Mouse (Mus musculus) kidney, adult 9 months (tissue): ENCODE data around the gene Slc6a4.

Experiments used
- DNase-seq: peaks from one replicate; pipeline ENCODE4 v3.0.0; 2022

Gene Slc6a4

DNA sequence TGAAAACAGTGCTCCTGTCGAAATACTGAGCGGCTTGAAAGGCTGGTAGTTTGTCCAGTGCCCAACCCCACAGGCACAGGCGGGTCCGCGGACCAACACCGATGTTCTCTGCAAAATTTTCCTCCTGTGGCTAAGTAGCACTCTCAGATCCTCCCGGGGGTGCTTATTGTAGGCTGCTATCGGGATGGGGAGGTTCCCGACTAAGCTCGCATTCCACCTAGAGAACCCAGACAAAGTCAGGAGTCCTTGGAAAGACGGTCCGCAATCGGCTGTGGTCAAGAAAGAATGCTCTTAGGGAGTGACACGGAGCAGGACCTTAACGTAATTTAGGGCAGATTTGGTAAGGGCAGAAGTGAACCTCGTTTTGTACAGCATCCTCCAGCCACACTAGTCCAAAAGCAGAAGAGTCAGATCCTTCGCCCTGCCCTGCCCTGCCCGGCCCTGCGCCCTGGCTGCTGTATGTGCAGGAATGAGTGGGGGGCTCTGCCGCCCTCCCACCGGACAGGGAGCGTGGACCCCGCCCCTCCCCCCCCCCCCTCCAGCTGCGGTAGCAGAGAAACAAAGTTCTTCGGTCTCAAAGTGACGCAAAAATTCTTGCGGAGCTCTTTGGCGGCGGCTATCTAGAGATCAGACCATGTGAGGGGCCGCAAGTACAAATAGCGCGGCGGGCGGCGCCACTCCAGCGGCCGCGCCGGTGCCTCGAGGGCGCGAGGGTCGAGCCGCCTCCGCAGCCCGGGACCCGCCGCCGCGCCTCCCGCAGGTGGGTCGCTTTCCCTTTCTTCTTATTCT, at the start of gene Slc6a4:
TSS of gene Slc6a4 (plus strand) at position 688 of the 789 bp plus-strand sequence.
- DNase-seq, result no peak

DNA sequence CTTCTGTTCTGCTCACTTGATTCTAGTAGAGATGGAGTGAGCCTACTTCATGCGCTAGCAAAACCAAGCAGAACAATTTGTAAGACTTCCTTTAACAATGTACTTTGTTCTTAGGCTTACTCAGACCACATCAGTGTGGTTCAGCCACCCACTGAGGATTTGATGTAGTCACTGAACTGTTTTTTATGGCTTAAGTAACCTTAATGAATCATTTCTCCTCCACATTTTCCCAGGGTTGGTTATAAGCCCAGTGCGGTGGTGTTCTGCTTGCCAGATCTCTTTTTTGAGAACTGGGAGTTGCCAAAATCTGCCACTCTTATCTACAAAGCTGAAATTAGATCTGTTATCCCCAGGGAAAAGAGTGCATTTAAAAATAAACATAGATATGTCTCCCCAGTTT, 44.9 kb upstream of the Slc6a4 start:
- peak; percentile 42 for DNase-seq

DNA sequence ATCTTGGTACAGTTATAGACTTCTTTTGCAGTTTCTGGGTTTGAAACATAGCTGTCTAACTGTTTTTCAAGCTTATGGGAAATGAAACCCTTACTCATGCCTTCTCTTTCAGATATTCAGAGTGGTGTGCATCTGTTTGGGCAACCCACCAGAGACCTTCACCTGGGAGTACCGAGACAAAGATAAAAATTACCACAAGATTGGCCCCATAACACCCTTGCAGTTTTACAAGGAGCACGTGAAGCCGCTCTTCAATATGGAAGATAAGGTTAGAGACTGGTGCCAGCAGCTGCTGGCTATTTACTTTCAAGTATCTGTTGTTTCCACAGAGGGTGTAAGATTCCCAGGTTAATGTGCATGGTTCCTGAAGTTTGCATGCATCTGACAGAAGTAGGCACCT, 32.7 kb upstream of the Slc6a4 start:
- no peak for DNase-seq

DNA sequence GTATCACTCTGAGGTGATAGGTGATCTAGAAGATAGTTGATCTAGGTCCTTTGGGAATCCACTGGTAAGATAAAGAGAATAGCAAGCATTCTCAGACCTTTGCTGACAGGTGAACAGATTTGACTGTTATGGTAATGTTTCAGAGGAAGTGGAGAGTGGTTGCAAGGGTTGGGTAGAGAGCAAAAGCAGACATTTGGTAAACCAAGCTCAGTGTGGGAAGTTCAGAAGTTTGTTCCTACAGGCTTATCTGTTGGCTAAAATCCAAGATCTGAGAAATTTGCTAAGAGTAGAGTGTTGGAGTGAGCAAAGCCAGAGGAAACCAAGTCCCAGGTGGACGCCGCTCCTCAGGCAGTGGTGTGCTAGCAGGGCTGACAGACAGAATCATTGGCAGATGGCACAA, 28.1 kb upstream of the Slc6a4 start:
- DNase-seq, result no peak

DNA sequence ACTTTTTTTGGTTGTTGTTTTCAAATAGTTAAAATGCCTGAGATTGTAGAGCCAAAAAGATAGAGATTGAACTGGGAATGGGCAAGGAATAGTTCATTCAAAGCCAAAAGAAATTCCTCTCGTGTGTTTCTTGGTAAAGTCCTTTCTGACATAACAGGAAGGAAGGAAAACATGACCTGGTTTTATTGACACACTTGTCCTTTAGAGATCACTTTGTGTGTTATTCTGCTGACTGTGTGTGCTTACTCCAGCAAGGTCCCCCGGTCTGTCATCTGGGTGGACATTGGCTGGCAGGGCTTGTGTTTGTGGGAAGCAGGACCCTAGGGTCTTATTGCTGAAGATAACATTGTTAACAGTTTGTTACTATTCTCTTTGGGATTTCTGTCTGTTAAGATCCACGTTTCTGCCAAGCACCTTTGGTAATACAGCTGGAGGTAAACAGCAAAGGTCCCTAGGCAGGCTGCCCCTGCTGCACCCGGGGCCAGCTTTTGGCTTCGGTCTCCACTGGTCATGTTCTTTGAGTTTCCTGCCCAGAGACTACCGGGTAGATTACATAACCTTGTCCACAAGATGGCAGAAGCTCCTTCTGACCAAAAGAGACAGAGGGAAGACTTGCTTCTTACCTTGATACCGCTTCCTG, 23.6 kb upstream of the Slc6a4 start:
- peak; percentile 30 for DNase-seq

DNA sequence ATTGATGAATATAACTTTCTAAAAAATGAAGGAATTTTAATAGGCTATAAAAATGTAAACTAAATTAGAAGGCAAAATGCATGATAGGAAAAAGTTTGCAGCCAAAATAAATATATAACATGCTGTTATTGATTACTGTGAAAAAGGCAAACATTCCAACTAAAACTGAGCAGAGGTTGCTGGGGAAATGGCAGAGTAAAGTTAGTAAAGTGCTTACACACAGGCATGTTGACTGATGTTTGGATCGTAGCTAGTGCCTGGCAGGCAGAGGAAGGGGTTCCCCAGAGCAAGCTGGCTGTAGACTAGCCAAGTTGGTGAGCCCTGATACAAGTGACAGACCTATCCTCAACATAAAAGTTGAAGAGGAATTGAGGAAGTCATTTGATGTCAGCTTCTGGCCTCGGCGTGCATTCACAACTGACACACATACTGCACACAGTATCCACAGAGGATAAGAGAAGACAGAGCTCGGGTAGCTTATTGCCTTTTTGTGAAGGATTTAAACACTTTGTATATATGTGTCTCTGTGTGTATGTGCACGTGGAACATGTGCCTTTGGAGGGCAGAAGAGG, 16.7 kb upstream of the Slc6a4 start:
- no peak for DNase-seq

DNA sequence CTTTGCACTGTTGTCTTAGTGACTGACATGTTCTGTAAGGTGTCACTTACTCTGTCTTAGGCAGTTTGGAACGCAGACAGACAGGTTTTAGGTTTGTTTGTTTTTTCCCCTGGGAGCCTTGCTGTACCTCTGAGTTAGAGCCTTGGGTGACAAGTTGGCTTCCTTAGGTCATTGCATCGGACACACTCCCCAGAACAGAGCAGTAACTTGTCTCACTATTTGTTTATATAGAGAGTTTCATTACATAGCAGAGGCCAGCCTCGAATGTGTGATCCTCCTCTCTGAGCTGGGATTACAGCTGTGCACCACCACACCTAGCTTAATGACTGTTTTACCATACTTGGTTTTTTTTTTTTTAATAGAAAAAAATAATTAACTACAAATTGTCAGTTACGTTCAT, 16.0 kb upstream of the Slc6a4 start:
- DNase-seq, result no peak

DNA sequence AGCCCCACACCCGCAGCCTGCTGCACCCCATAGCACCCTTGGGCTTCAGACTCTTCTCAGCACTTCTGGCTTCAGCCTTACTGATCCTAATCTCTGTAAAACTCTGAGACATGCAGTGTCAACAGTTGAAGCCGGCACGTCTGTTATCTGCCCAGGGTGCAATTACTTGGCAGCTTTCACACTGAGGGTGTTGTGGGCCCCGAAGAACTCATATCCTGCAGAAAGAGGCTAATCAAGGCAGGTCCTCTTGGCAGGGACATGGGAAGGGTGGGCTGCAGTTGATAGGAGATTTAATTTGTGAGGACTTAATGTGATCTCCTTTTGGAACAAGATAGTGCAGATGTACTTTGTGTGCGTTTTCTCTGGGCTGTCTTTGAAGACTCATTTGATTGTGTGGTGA, 14.8 kb upstream of the Slc6a4 start:
- no peak for DNase-seq

DNA sequence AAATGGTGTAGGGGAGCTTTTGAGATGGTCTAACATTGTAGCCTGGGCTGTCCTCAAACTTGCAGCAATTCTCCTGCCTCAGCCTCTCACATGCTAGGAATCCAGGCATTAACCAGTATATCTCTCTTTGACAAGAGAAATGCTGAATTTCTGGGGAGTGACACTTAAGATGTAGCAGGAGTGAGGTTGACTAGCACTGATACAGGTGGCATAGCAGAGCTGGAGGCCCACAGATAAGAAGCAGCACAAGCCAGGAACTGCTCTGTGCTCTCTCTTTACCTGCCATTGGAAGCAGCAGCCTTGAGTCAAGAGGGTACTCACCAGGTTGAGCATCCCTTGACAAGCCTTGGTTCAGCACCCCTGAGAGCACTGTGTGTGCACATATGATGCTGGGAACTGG, 14.2 kb upstream of the Slc6a4 start:
- no peak for DNase-seq

DNA sequence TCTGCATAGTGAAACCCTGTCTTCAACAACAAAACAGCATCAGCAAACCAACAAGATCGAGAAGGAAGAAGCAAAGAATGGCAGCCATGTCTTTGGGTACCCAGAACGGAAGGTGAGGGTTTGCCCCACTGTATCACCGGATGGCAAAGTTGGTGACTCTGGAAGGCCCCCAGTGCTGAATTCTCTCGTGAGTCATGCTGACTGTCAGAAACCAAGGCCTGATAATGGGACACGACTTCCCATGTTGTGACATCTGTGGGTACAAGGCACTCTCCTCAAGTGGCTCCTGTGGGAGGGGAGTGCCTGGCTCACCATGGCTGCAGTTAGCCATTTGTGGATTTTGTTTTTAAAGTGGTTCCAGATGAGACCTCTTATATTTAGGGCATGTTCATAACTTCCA, 7.6 kb upstream of the Slc6a4 start:
- DNase-seq, result no peak

DNA sequence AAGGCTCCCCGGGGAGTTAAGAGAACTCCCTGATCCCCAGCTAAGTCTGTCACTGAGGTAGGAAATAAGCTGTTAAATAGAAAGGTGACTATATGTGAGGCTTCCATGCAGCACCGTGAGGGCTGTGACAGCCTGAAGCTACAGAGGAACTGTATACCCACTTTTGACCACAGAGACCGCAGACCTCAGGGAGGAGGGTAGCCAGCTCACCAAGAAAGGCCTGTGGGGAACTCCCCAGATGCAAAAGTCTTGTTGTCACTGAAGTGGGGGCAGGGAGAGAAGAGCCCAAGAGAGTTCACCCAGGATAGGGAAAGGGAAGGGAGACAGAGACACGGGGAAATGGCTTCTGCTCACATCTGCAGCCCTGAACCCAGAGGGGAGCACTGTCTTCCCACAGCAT, 5.5 kb upstream of the Slc6a4 start:
- no peak for DNase-seq

DNA sequence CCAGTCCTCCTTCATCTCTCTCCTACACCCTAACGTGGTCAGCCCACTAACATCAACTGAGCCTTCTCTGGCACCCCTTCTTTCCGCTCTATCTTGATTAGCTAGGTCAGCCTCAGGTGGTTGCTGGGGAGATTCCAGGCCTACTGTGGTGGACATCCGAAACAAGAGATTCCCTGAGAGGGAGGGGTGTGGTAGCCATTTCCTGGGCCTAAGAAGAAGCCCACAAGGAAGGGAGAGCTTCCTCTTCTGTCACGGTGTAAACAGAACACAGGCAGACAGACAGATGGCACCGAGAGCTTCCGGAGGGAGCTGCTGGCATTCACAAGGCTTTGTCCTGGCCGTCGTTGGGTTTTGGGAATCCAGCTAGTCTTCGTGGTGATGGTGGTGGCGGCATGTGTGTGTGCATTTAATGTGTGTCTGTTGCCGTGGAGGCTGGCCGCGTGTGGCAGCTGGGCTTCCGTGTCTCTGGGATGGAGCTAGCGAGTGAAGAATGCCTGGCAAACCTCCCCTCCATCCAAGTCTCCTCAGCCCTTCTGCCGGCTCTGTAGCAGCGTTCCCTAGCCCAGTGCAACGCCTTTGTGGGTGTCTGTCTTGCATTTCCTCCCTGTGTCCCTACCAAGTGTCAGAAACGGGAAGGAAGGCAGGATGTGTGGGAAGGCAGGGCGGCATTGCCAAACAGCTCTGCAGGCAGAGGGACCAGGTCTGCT, 2.3 kb upstream of the Slc6a4 start:
- DNase-seq, result no peak

DNA sequence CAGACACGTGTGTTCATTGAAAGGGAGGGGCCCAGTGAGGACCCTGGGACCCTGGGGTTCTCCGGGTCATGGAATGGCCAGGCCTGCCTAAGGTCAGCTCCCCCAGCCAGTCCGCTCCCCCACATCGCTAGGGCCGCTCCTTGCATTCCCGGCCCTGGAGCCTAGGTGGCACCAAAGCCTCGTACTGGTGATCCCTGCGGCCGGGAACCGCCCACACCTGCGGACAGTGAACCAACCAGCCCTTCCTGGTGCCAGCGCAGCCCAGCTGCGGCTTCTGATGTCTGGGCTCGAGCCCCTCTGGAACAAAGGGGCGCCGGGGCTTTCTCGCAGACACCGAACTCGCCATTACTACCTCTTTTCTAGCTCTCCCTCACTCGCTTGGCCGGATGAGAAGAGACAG, 1.1 kb upstream of the Slc6a4 start:
- DNase-seq, result peak; percentile 82

DNA sequence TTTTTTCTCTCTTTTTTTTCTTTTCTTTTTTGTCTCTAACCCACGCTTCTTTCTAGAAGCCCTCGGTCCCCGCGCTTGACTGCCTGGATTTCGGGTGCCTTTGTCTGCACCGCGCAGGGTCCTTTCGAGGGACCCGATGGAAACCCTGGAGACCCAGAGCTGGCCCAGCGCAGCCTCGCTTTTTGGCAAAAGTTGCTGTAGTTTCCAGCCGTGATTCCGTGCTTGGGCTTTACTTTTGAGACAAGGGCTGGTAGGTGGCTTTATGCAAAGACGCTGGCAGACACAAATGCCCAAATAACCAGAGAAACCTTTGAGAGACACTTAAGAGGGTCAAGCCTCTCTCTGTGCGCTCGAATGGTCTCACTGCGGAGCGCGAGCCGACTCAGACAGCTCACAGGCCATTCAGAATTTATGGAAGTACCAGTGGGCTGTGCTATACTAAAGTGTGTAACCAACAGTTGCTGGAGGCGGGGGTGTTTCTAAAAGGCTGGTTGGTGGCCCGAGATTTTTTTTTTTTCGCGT, 363 bp downstream of the Slc6a4 start:
- no peak for DNase-seq

DNA sequence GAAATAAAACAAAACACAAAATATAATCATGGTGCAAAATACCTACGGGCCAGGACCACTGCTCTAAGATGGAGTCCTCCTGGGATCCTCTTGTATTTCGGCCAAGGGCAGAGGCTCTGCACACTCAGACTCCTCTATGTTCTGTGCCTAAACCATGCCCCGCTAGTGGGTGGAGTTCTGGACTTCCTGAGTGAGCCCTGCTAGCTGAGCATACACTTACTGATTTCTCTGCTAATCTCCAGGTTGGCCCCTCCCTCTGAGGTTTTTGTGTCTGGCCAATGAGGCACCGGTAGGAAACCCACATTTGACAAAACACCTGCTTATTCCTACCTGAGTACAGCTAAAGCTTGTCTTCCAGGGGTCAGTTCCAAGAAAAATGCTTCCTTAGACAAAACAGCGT, 2.3 kb downstream of the Slc6a4 start:
- no peak for DNase-seq

DNA sequence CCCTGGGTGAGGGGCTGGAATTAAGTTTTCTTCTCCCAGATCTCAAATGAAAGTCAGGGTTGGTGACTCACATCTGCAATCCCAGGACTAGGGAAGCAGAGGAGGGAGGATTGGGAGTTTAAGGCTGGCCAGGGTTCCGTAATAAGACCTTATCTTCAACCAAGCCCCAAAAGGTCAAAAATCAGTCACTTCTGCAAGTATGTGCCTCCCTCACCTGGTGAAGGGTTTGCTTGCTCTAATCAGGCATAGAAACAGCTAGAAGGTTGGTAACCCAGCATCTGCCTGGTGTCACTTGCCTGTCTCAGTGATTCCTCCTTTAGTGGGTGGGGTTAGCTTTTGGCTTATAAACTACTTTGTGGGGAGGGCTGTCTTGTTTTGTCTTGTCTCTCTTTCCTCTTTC, 4.0 kb downstream of the Slc6a4 start:
- DNase-seq, result no peak

DNA sequence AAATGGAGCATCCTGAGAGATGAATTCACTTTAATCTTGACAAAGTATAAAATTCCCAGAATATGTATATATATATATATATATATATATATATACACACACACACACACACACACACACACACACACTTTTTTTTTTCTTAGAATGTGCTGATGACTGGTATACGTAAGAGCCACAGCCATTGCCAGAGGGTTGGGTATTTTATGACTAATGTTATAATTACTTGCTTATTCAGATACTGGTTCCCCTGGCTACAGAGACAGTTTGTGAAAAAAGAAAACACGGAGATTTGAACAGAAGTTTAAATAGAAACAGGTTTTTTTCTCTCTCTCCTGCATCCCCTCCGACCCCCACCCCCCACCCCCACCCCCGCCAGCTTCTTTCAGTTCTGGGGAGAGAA, 7.5 kb downstream of the Slc6a4 start:
- DNase-seq, result no peak

DNA sequence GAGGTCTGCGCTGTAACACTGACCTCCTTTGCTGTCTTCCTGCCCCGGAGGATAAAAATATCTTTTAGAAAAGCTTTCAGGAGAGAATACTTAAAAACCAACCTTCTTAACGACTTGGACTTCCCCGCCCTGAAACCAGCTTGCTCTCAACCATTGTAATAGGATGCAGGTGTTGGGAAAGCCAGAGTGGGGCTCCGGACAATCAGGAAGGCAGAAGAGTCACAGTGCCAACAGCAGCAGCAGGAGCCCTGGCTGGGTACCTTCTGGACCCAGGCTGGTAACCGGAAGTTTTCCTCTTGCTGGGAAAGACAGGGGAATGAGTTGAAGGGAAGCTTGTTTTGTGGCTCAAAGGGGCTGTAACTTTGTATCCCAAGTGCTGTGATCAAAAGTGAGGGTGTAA, 8.2 kb downstream of the Slc6a4 start:
- DNase-seq, result no peak

DNA sequence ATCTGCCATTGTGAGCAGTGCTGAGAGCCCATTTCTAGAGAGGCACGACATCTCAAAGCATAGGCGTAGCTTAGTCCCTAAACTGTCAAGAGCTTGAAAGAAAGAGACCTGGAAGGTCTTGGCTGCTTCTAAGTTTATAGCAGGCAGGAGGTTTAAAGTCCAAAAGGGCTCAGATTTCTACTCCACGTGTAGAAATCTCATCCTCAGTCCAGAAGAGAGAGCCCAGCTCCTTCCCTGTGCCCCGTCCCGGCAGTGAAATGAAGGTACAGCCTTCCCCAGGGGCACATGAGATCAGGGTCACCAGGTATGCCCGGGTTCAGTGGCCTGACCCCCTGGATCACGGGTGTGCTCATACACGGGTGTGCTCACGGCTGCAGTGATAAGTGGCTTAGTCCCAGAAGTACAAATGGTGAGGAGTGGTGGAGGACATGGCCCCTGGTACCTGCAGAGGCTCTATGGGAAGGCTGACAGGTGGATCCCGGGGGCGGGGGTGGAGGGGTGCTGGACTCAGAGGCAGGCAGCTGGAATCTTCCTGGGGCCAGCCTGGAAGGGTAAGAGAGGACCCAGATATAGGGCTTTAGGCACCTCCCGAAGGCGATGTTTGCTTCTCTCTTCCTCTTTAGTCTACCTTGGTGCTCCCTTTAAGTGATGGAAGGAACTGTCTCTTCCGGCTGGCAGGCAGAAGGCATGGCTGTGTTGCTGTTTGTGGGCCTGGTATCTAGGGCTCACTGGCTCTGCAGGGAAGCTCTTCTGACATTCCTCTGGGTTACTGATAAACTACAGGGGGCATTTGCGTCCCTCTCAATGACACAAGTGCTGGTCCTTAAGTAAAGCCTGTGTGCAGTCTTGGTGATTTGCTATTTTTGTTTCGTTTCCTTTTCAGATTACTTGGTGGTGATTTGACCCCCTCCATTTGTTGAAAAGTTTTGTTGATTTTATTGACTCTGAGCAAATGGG, 10.9 kb downstream of the Slc6a4 start:
- peak; percentile 57 for DNase-seq

DNA sequence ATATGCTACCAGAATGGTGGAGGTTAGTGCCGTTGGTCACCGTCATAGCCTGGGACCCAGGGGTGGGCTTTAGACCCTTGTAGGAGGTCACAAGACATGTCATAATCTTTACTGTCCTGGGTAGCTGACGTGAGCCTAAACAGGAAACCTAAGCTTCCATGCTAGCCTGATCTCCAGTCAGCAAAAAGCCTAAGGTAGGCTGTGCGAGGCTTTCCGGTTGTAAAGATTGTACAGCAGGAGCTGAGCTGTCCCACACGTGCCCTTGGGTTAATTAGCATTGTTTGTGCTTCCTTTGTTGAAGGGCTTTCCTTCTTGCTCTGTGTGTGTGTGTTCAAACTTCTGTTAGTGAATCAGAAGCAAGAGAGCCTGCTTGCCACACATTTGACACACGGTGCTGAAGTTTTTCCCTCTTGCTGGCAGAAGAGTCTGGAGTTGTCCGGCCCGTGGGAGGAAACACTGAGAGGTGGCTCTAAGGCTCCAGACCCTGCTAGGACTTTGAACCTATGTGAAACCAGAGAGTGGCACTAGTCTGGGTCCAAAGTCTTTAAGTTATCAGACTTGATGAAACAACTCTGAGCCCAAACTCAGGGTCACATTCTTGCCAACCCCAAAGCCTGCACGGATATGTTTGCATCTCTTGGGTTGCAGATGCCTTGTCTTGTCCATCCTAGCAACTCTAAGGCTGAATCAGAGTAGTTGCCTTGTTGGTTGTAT, 12.5 kb downstream of the Slc6a4 start:
- DNase-seq, result peak; percentile 23

DNA sequence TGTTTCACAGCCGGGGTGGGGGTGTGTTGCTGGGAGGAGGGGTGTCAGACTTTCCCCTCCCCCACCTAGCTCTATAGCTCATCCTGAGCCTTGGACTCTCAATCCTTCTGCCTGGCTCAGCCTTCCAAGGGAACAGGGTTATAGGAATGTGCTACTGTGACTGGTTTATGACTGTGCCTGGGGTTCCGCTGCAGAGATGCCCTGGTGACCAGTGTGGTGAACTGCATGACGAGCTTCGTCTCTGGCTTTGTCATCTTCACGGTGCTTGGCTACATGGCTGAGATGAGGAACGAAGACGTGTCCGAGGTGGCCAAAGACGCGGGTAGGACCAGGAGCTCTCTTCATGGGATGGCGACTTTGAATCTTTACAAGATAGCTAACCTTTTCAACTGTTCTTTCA, 19.6 kb downstream of the Slc6a4 start:
- no peak for DNase-seq

DNA sequence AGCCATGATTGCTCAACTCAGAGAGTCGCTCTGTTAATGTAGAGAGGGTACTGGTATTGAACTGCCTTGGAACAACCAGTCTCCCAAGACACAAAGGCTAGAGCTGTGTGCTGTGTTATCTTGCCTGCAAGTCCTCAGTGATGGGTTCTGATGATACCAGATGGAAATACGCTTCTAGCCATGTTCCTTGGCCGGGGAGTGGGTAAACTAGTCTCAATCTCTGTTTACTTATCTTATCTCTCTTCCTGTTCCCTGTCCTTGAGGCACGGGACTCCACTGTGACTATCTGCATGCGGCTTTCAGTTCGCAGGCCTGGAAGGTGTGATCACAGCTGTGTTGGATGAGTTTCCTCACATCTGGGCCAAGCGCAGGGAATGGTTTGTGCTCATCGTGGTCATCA, 21.1 kb downstream of the Slc6a4 start:
- no peak for DNase-seq
